Mouse (Mus musculus) Patski (cell line): Measurements from ENCODE around the gene Gpc2. TPM values are rescaled to one million over a fixed set of nuclear protein-coding genes. Genes with fewer than 3 reads are reported as not detected.
A peak's percentile ranks its signal among the peaks of the same experiment; 100 is the strongest.

Source experiments
- ATAC-seq: fragments of 100-300 bp; one replicate; pipeline ENCODE4 v1.8.0; 2021
- CTCF ChIA-PET: fragments of 350-600 bp; sonication (Branson Sonifier 250); formaldehyde crosslinking; loops from one replicate; lab custom pipeline; 2022; ENCODE audit warnings: inconsistent platforms; lab: Charles Lee
- POLR2A ChIA-PET: fragments of 350-600 bp; sonication (Branson Sonifier 250); formaldehyde crosslinking; loops from one replicate; lab custom pipeline; 2022; ENCODE audit warnings: antibody characterized with exemption, inconsistent platforms; lab: Charles Lee
- DNase-seq: peaks from one replicate; pipeline ENCODE4 v3.0.0-alpha.2; 2011; ENCODE audit warnings: low read depth, low spot score
- H3K27me3 ChIP-seq: fragments of 371-371 bp; one replicate; pipeline ENCODE4 v1.5.1; 2021
- CTCF ChIP-seq: fragments of 100-300 bp; IDR thresholded peaks from one replicate; pipeline ENCODE4 v1.5.1; 2021
- in situ Hi-C: fragments of 300-500 bp; cut with MboI; formaldehyde crosslinking; loops from 3 replicates; pipeline ENCODE4 v1.11.1; 2018; ENCODE audit warnings: low pct_unique_long_range_greater_than_20kb, mixed read lengths
- polyA plus RNA-seq: library from polyadenylated mRNA; unstranded; gene quantifications from one replicate; pipeline ENCODE4 v1.2.3, GENCODE M21; 2021

The Gpc2 gene
- polyA plus RNA-seq = 13.9 TPM

DNA sequence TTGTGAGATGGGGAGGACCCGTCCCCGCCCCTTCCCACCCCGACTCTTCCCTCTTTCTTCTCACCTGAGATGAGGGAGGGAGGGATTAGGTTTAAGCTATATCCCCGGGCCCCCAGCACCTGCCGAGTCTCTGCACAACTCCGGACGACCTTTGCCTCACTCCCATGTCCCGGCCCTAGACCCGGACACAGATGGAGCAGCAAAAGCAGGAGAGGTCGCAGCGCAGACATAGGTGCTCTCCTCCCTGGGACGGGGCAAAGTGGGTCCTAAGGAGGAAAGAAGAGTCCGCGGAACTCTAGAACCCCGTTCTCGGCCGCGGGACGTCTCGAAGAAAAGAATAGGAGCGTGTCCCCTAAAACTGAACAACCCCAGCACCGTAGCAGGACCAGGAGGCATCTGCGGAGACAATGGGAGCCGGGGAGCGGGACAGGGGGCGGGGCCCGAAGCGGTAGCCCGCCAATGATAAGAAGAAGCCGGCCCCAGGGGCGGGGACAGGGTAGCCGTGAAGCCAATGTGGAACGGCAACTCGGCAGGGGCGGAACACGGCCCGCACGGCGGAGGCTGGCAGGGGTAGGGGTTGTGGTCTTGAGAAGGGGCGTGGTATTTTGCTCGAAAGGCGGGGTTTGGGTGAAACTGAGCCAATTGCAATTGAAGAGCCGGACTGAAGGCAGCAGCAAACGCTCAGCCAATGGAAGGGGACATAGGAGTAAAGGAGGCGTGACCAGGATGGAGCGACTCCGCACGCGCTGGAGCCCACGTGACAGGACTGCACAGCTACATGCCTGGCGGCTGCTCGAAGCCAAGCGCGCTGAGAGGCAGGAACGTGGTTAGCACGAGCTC lies at the start of gene Gpc2, which contains the start of the genes Gm43720 and Stag3:
Gpc2 (minus strand) TSS at position 421 of the 840 bp plus-strand sequence.
Gm43720 (minus strand) TSS at position 374 of the 840 bp plus-strand sequence.
Stag3 (plus strand) TSS at position 656 of the 840 bp plus-strand sequence.
- ATAC-seq = peak; percentile 99
- ChIA-PET POLR2A (interaction anchor here (2.5 kb wide), 1 partner anchor 15 kb away, joined by 12 read pairs; the partner anchor contains the start of gene BC037034), CTCF (interaction anchor here (1.1 kb wide), 1 partner anchor 25 kb away, joined by 3 read pairs; no protein-coding TSS in a partner anchor)
- DNase-seq = peak; percentile 90
- in situ Hi-C loops = loop anchor here (10.0 kb wide), 1 partner anchor 165 kb away; the partner anchor contains the start of gene Zfp157
- TF ChIP-seq CTCF = no peak
- peaks cover 9% of the 10 kb centered on the region for H3K27me3 ChIP-seq

DNA sequence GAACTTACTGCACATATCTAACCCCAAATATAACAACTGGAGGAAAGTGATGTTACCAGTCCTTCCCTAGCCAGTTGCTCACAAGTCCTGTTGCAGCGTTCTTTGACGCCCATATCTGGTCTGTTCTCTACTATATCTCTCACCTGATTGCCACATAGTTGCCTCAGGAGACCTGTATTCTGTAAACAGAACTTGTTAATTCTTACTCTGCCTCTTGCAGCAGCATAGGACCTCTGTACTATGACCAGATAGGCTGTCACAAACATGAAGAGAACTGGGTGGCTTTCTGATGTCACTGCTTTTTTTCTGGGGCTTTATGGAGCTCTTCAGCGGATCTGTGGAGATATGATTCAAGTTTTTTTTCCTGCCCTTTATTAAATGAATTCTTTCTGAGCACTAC lies 33.0 kb upstream of the Gpc2 start:
- DNase-seq (no peak), ATAC-seq (no peak)
- CTCF ChIA-PET = interaction anchor here (1.2 kb wide), 1 partner anchor 62 kb away, joined by 3 read pairs; no protein-coding TSS in a partner anchor
- POLR2A ChIA-PET = no interaction called here
- TF ChIP-seq CTCF = no peak
- in situ Hi-C loops = no loop called here
- H3K27me3 ChIP-seq = peaks cover 4% of the 10 kb centered on the region

DNA sequence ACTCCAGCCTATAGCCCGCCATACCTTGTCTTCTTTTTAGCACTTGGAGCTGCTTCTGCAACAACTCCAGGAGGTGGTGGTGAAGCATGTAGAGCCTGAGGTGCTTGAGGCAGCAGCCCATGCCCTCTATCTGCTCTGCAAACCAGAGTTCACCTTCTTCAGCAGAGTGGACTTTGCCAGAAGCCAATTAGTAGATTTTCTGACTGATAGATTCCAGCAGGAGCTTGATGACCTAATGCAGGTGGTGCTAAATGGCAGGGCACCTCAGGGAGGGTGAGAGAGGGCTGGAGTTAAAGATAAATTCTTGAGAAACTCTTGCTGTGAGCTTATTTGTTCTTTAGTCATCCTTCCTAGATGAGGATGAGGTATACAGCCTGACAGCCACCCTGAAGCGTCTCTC lies 19.8 kb upstream of the Gpc2 start:
- POLR2A ChIA-PET = no interaction called here
- DNase-seq = no peak
- no peak for TF ChIP-seq CTCF
- in situ Hi-C loops = no loop called here
- peaks cover 9% of the 10 kb centered on the region for H3K27me3 ChIP-seq
- CTCF ChIA-PET = no interaction called here
- no peak for ATAC-seq

DNA sequence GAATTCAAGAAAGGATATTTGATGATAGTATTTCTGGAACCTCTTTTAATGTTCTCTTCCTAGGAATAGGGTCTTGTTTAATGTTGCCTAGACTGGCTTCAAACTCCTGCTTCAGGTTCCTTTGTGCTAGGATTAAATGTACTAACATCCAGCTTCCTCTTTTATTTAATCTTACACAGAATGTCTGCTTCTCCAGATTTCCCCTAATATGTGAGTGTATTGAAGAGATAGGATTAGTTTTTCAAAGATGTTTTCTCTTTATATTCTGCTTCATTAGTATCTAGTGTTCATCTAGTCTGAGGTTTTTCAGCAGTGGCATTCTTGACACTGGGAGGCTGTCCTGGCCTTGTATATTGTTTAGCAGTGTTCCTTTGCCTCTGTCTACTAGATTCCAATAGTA lies 14.4 kb upstream of the Gpc2 start:
- in situ Hi-C loops = no loop called here
- DNase-seq (no peak), ATAC-seq (no peak)
- peaks cover 13% of the 10 kb centered on the region for H3K27me3 ChIP-seq
- TF ChIP-seq CTCF = no peak
- CTCF ChIA-PET = no interaction called here
- POLR2A ChIA-PET = no interaction called here

DNA sequence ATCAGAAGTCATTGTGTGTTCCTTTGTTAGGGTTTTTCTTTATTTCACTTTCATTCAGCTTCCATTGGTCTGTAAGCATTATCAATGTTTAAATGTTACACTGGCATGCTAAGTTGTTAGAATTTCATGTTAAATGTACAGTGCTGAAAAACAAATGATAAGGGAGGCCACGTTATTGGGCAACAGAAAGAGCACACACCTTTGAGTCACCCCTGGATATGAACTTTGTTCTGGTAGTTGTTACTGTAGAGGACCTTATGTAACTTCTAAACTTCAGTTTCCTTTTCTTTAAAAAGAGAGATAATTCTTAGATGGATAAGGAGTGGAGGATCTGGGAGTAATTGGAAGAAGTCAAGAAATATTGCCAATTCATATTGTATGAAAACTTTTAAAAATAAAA lies 11.8 kb upstream of the Gpc2 start:
- TF ChIP-seq CTCF = no peak
- H3K27me3 ChIP-seq = peaks cover 13% of the 10 kb centered on the region
- ATAC-seq (no peak), DNase-seq (no peak)
- CTCF ChIA-PET = no interaction called here
- POLR2A ChIA-PET = no interaction called here
- in situ Hi-C loops = no loop called here

DNA sequence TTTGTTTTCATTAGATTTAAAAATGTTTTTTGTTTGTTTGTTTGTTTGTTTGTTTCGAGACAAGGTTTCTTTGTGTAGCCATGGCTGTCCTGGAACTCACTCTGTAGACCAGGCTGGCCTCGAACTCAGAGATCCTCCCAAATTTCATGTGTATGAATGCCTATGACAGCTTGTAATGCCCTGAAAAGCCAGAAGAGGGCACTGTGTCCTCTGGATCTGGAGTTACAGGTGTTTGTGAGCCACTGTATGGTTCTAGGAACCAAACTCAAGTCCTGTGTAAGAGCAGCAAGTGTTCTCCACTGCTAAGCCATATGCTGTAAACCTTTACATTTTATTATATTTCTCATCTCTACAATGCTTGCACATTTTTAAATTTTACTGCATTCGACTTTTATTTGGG lies 8.1 kb upstream of the Gpc2 start:
- in situ Hi-C loops = loop anchor here (10.0 kb wide), 1 partner anchor 157 kb away; the partner anchor contains the start of gene Zfp157
- ATAC-seq (no peak), DNase-seq (no peak)
- CTCF ChIA-PET = interaction anchor here (1.7 kb wide), 1 partner anchor 15 kb away, joined by 4 read pairs; the partner anchor contains the start of gene Gal3st4
- peak; percentile 59 for TF ChIP-seq CTCF
- H3K27me3 ChIP-seq = peaks cover 2% of the 10 kb centered on the region
- POLR2A ChIA-PET = no interaction called here

DNA sequence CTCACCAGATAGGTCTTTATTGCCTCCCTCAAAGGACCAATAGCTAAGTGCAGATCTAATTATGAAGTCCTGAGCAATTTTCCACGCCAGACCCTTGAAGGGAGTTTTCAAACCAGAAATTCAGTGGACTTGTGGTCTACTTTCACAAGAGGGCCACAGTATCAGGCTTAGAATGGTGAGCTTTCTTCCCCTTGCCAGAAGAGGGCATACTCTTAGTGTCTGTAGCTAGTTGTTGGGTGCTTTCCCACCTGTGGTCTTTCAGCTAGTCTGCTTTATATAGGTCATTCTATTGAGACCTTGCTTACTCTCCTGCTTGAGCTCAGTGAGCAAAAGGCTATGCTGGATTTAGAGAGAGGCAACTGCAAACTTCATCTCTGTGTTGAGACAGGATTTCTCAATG lies 3.7 kb upstream of the Gpc2 start:
- ATAC-seq (no peak), DNase-seq (no peak)
- ChIA-PET CTCF (interaction anchor here (0.9 kb wide), 2 partner anchors 14 to 374 kb away, joined by 3 to 4 read pairs; no protein-coding TSS in a partner anchor), POLR2A (no interaction called here)
- TF ChIP-seq CTCF = no peak
- peaks cover 9% of the 10 kb centered on the region for H3K27me3 ChIP-seq
- in situ Hi-C loops = loop anchor here (10.0 kb wide), 1 partner anchor 161 kb away; the partner anchor contains the start of gene Zfp157

DNA sequence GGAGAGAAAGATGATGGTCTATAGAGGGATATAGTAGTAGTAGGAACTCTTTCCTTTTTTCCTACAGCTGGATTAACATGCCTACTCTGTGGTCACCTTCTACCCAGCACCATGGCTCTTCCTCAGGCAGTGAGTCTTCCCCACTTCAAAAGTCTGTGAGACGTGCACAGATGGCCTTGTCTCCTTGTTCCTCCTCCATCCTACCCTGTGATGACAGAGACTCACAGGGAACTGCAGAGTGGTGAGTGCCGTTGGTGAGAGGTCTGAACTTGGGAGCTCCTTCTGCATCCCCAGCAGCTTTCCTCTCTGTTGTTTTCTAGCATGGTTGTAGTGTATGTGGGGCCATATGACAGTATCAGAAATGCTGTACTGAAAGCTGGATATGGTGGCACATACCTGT lies 2.0 kb upstream of the Gpc2 start:
- ATAC-seq = no peak
- no peak for TF ChIP-seq CTCF
- in situ Hi-C loops = loop anchor here (10.0 kb wide), 1 partner anchor 163 kb away; the partner anchor contains the start of gene Zfp157
- DNase-seq = no peak
- POLR2A ChIA-PET = no interaction called here
- CTCF ChIA-PET = no interaction called here
- peaks cover 9% of the 10 kb centered on the region for H3K27me3 ChIP-seq

DNA sequence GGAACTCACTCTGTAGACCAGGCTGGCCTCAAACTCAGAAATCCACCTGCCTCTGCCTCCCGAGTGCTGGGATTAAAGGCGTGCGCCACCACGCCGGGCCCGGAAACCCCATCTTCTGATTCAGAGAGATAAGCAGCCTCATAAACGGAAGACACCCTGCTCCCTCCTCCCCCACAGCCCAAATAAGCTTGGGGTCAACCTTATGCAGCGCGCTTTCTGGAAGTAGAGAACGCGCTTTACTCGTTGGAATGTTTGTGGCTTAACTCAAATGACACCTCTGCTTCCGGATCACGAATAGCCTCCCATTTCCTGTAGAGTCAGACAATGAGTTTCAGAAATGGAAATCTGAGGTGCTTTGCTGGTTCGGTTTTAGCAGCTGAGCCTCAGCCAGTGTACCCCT lies 1.0 kb upstream of the Gpc2 start:
- CTCF ChIA-PET = no interaction called here
- no peak for TF ChIP-seq CTCF
- POLR2A ChIA-PET = interaction anchor here (0.6 kb wide), 1 partner anchor 509 kb away, joined by 3 read pairs; no protein-coding TSS in a partner anchor
- in situ Hi-C loops = loop anchor here (10.0 kb wide), 1 partner anchor 164 kb away; the partner anchor contains the start of gene Zfp157
- no peak for ATAC-seq
- DNase-seq = no peak
- H3K27me3 ChIP-seq = peaks cover 9% of the 10 kb centered on the region

DNA sequence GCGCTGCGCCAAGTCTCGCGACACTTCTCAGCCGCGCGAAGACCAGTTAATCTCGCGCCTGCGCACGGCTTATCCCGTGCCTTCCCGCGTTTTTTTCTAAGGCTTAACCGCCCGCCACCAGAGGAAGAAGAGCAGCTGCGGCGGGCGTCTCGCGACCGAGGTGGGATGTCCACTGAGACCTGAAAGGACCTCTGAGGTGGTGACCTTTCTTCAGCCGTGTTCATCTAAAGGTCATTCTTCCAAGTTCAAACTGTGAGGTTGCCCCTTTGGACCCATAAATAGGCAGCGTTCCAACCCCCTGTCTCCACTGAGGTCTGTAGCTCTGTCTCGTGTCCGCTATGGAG lies 592 bp upstream of the Gpc2 start:
- ATAC-seq (no peak), DNase-seq (no peak)
- CTCF ChIA-PET = no interaction called here
- TF ChIP-seq CTCF = no peak
- in situ Hi-C loops = loop anchor here (10.0 kb wide), 1 partner anchor 164 kb away; the partner anchor contains the start of gene Zfp157
- peaks cover 9% of the 10 kb centered on the region for H3K27me3 ChIP-seq
- POLR2A ChIA-PET = interaction anchor here (0.6 kb wide), 1 partner anchor 510 kb away, joined by 3 read pairs; no protein-coding TSS in a partner anchor

DNA sequence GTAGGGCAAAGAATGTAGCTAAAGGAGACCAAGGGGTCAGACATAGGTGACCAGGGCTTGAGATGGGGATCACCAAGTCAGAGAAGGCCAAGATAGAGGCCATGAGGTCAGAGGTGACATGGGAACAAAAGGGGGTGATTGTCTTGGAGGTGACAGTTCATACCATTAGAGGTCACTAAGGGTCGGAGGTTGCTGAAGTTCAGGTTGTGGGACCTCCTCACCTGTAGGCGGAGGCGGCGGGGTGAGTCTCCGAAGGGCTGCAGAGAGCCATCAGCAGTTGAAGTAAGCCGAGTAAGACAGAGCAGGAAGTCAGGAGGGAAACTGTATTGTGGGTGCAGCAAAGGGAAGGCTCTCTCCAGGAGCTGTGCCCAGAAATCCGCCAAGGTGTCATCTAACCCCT lies 1.8 kb downstream of the Gpc2 start:
- ChIA-PET POLR2A (interaction anchor here (2.5 kb wide), 1 partner anchor 13 kb away, joined by 12 read pairs; the partner anchor contains the start of gene BC037034), CTCF (no interaction called here)
- H3K27me3 ChIP-seq = peaks cover 8% of the 10 kb centered on the region
- ATAC-seq (no peak), DNase-seq (no peak)
- in situ Hi-C loops = no loop called here
- no peak for TF ChIP-seq CTCF
